Mouse (Mus musculus): ENCODE results near the gene Pcdh9.

DNA sequence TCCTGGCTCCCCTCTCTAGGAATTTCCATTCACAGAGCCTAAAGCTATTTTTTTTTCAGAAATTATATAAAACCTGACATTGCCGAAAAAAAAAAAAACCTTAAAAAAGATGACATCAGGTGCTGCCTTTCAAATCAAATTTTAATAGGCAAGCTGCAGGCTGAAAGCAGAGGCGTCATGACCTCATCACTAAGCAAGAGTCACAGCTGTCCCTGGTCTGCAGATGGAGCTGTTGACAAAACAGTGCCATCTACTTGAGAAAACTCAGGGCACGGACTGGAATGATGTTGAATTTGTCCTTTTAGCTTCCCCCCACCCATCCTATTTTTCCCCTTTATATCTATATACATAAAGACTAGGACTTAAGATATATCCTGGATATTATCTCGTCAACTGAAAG is 509.3 kb downstream of the Pcdh9 start:
- TF ChIP-seq CTCF (IDR thresholded peaks at IDR 0.05; ENCODE audit: insufficient read depth, low read depth, low read length) (no peak), POLR2A (IDR thresholded peaks at IDR 0.05; ENCODE audit: insufficient read depth, low read depth, low read length) (no peak)
